Mouse (Mus musculus) layer of hippocampus, postnatal 36 days (tissue): Measurements from ENCODE around the gene Ppp2r2c. TPM values are rescaled to one million over a fixed set of nuclear protein-coding genes. Genes with fewer than 3 reads are reported as not detected.
"Not testable (repeated sequence)": the region's sequence is repeated elsewhere in the genome, so short reads cannot be mapped to it uniquely, and the experiment has no call there.

Experiments
- DNase-seq, 2 experiments: peaks; one replicate each; pipeline ENCODE4 v3.0.0; 2022
- total RNA-seq, 2 experiments: library from RNA; stranded (reverse); gene quantifications; 2 replicates each; pipeline ENCODE4 v1.2.3; 2021

Gene Ppp2r2c
- total RNA-seq, 2 experiments from 2014 or later: 402 to 415 TPM

DNA sequence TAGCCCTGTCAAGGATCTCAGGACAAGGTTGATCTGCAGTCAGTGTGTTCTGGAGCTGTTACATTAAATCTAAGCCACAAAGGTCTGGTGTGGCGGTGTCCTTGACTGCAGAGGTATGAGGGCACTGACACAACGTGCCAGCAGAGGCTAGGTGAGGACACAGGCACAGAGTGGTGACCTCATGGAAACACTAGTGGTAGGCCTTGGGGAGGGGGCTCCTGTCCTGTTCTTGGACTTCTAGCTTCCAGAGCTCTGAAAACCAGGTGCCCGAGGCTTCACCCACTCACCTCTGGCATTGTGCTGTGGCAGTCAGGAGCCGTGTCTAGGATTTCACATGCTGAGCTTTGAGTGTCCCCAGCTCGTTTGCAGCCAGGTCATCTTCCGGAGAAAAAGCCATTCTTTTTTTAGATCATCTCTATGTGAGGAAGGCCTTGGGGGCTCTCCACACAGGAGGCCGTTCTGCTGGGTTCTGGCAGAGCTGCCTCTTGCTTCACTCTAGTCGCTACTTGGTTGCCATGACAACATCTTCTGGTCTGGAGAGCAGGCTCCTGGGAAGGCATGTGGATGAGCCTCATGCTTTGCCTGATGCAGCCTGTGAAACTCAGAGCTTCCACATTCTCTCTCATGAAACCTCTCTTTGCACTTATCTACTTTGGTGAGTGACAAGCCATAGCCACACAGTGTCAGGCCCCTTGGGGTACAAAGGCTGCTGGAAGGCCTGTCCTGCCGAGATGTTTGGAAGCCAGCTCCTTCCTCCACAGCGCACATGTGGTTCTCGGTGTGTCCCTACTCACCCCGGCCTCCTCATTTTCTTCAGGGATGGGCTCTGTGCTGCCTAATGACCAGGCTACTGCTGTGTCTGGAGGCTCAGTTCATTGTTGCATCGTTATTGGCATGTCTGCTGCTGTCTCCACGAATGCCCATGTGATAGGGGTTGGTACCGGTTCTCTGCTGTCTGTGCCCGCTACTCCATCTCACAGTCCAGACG is 67.5 kb downstream of the Ppp2r2c start:
- no peak for DNase-seq

DNA sequence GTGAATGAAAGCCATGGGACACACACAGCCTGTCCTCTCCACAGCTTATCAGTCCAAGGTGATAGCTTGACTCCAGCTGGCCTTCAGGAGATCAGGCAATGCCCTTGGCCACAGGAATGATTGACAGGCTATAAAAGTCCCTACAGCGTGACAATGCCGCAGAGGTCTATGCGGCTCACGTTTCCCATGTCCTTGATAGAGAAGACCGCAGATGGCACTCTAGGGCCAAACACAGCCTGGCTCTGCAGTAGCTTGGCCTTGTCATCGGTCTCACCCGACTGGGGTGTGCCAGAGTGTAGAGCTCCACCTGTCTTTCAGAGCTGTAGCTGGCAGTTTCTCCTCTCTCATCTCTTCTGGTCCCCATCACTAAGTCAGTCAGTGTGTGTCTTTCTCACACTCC is 68.2 kb downstream of the Ppp2r2c start:
- no peak for DNase-seq

- DNase-seq: no peak
These were observed 69.7 kb downstream of the Ppp2r2c start for GRCm38 (mm10) chr5:36938021-36938420.

GRCm38 (mm10) chr5:36938991-36939390 is 70.7 kb downstream of the Ppp2r2c start:
- DNase-seq: not testable (repeated sequence)

GRCm38 (mm10) chr5:36942446-36942845 is 74.1 kb downstream of the Ppp2r2c start:
- no peak for DNase-seq

GRCm38 (mm10) chr5:36944552-36944951 is 76.2 kb downstream of the Ppp2r2c start:
- no peak for DNase-seq

DNA sequence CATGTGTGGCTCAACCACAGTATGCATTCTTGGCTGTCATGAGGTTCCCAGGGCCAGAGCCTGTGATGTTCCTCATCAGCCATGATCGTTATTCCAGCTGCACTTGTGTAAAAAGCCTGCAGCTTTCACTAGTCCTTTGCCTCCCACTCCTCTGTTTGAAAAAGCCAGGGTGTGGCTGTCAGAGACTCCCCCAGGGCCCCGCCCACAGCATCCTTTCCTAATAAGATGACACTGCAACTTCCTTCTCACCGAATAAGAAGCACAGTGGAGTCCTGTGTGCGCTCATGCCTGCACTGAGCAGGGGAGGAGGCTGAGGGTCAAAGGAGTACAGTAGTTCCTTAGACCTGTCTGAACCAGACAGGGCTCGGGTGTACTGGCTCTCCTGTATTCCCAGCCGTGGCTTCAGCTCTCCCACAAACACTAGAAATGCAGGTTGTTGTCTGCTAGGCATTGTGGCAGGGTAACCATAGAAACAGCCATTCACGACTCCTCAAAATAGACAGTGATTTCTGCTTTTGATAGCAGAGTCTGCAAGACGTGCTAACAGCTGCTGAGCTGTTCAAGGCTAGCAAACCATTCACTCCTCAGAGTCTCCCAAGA is 76.9 kb downstream of the Ppp2r2c start:
- DNase-seq: peak in 1 of 2 experiments; percentile 42

DNA sequence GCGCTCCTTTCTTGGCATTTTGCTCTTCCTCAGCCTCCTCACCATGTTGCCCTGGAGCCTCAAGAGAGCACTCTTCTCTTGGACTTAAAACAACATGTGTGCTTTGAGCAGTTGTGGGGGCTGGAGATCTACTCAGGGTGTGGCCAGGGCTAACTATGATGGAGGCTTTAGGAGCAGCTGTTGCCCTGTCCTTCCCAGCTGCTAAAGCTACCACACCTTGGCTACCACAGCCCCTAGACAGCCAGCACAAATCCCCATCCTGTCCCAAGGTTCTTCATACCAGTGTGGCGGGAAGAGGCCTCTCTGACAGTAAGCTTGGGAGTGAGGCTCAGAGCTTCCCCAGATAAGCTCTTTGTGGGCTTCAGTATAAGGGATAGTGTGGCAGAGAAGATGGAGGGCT is 77.4 kb downstream of the Ppp2r2c start:
- no peak for DNase-seq

GRCm38 (mm10) chr5:36946445-36946844 is 78.1 kb downstream of the Ppp2r2c start:
- peak in 1 of 2 experiments; percentile 66 for DNase-seq

DNA sequence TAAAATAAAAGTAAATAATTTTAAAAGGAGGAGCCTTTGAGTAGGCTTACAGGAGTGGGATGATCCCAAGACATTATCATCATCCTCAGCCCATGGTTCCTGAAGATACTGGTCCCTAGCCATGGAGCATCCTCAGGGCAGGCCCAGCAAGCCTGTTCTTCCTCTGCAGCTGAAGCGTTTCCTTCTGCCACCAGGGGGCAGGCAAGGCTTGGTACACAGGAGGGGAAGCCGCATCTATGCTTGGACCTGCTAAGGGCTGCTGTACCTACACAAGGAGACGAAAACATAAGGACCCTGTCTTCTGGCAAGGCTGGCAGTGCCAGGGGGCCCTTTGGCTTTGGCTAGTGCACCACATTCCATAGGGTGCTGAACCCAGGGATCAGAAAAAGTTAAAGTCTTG is 80.5 kb downstream of the Ppp2r2c start:
- peak; percentile 59 for DNase-seq

DNA sequence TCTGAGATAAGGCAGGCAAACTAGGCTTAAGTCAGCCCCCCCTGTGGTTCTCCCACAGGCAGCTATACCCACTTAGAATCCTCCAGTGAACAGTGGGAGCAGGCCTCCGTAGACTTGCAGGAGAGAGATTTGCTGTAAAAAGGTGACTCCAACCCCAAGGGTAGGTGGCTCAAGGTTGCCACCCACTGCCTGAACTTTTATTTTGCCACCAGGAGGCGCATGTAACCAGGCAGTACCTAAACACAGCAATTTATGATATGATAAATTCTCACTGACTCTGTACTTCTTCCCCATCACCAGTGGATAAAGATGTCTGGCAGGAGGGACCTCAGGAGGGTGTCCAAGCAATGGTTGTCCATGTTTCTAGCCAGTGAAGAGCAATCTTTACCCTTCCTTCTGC is 82.6 kb downstream of the Ppp2r2c start:
- DNase-seq: no peak

DNA sequence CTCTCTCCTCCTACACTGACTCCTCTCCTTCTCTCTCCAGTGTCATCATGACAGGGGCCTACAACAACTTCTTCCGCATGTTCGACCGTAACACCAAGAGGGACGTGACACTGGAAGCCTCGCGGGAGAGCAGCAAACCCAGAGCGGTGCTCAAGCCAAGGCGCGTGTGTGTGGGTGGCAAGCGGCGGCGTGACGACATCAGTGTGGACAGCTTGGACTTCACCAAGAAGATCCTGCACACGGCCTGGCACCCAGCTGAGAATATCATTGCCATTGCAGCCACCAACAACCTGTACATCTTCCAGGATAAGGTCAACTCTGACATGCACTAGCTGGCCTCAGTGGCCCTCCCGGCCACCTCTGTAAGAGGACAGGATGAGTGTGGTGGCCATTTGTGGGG is 84.0 kb downstream of the Ppp2r2c start:
- no peak for DNase-seq

- DNase-seq: peak in 1 of 2 experiments; percentile 44
These were observed 87.1 kb downstream of the Ppp2r2c start for GRCm38 (mm10) chr5:36955366-36955765.

- peak; percentile 47 to 51 for DNase-seq
These were observed 90.5 kb downstream of the Ppp2r2c start for GRCm38 (mm10) chr5:36958837-36959236.

DNA sequence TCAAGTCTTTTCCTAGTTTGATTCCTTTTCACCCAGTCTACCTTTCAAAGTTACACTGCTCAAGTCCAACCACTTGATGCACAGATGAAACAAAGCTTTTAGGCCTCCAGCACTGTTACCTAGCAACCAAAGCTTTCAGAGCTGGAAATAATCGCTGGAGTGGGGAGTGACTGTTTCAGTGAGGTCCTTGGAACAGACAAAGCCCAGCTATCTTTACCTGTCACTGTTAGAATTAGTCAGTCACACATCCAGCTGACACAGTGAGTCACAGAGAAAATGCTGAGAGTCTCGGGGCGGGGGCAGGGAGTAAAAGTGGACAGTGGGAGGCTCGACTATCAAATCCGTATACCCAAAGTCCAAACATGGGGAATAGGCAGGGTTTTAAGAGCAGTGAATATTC is 92.2 kb downstream of the Ppp2r2c start:
- DNase-seq: no peak

DNA sequence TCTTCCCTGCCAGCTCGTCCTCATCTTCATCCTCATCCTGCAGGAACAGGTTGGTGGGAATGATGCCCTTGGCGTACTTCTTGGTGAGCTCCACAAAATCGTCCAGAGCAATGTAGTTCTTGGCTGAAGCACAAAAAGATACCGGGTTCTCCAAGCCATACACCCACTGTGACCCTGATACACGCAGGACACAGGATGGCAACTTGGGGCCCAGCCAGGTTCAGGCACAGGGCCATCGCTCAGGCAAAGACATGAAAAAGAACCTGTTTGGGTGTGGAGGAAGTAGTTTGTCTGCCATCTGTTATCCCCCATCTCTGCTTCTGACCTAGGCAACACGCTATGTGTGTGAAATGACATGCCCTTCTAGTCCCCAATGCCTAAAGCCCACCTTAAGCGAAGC is 103.3 kb downstream of the Ppp2r2c start:
- no peak for DNase-seq

DNA sequence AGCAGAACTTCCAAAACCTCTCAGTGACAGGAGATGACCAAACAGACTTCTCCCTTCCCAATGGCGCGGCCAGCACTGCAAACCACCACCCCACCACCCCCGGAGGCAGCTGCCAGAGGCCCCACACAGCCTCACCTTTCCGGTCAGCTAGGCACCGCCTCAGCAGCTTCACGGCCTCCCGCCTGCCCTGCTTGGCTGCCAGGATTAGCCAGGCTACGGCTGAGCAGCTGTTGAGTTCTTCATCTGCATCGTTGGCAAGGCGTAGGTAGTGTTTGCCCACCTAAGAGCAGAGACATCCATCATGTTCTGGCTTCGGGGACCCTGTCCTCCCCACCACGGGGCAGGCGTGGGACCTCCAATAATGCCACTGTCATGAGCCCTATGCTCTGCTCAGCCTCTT is 107.0 kb downstream of the Ppp2r2c start:
- no peak for DNase-seq

GRCm38 (mm10) chr5:36977809-36978208 is 109.5 kb downstream of the Ppp2r2c start:
- no peak for DNase-seq

DNA sequence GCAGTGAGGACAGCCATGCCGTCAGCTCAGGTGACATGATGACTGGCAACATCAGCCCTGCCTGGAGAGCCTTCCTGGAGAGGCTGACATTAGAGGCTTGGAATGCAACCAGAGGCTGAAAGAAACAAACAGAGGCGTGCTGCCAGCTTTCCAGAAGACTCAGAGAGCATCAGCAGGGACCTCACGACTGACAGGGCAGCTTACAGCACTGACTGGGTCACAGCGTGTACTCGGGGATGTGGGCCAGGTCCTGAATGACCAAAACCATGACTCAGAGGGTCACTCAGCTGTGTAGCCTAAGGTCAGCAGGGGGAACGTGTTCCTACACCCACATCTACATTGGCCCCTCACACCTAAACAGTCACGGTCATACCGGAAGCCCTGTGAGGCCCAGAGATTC is 110.7 kb downstream of the Ppp2r2c start:
- DNase-seq: no peak

DNA sequence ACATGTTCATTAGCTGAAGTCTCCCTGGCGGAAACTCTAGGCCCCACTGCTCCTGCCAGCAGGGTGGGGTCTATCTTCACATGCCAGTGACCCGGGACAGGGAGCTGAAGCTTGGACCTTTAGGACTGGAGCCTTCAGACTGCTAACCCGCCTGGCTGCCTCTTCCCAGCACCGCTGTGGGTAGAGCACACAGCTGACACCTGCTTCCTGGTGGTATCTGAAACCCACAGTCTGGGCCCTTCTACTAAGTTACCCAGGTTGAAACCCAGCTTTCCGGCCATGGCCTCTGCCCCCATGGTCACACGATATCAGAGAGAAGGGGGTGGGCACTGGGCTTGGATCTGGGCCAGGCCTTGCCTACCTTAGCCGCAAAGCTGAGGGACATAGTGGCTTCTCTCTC is 111.3 kb downstream of the Ppp2r2c start:
- DNase-seq: no peak

DNA sequence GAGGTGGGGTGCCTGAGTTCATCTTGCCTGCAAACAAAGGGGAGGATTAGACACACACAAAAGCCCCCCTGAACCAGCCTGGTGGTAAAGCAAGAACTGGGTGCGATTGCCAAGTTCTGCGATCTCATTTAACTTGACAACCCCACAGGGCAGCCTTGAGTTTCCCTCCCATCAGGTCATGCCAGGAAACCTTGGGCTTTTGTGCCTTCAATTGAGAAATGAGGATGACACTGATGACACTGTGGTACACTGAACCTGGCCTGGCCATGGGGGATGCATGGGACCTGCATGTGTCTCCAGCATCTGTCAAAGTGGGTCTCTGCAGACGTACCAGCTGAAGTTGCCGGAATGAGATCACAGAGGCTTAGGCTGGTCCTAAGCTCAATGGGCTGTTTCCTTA is 114.0 kb downstream of the Ppp2r2c start:
- DNase-seq: no peak

DNA sequence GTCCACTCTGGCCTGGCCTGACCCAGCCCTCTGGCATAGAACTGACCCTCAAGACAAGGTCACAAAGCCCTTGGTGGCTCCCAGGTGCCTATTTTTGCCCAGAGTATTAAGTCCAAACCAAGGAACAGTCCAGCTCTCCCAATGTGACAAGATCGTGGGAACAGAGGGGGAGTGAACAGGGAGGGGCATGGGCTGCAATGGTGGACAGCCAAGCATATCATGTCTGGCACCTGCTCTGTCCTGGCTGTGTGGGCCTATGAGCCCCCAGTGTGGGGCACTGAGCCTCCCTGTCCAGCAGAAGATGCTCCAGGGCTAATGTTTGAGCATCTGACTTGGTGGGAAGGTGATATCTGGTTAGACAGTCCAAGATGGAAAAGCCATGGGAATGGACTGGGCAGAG is 118.3 kb downstream of the Ppp2r2c start:
- DNase-seq: no peak

DNA sequence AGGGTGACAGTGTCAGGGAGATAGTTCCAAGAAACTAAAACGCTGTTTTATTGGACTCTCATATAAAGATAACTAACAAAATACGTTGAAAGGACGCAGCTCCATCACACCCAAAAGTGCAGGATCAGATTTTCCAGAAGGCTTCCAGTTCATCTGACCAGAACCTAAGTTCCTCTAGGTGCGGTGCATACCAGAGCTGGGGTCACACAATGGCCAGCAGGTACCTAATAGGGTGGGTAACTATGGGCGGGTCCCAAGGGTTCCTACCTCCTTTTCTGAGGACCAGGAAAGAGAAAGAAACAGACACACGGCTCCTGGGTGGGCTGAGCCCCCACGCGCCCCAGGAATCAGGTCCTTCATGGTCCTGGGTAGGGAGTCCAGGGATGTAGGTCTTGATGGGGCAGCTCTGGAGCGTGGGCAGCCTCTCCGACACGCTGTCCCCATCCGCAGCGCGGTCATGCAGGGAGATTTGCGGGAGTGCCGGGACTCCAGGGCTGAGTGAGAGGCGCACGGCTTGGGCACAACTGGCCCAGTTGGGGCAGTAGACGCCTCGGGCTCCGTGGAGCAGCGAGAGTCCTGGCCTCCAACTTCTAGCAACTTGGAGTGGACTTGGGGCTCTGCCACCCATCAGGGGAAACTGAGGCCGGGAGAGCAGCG is 119.9 kb downstream of the Ppp2r2c start:
- no peak for DNase-seq
